Mouse (Mus musculus) embryonic facial prominence, embryonic 13.5 days (tissue): ENCODE results near the gene Slc48a1. TPM values are rescaled to one million over a fixed set of nuclear protein-coding genes. Genes with fewer than 3 reads are reported as not detected.

Experiments
- ATAC-seq: fragments of 200-750 bp; cut with Nextera tagmentation; 2 replicates; pipeline ENCODE4 v1.8.0; 2017; ENCODE audit warnings: low read depth; ENCODE audit not compliant: insufficient number of reproducible peaks, insufficient read depth, low FRiP score, low TSS enrichment
- H3K27ac ChIP-seq: fragments of 300-500 bp; sonication (generic); 2 replicates; pipeline ENCODE4 v1.5.1; 2015; ENCODE audit warnings: moderate library complexity, mild to moderate bottlenecking, inconsistent platforms
- H3K27me3 ChIP-seq: fragments of 300-500 bp; sonication (generic); 2 replicates; pipeline ENCODE4 v1.6.1; 2015; ENCODE audit warnings: mild to moderate bottlenecking, inconsistent platforms
- H3K36me3 ChIP-seq: fragments of 300-500 bp; sonication (generic); 2 replicates; pipeline ENCODE4 v1.6.1; 2015; ENCODE audit warnings: mild to moderate bottlenecking, inconsistent platforms
- H3K4me1 ChIP-seq: fragments of 300-500 bp; sonication (generic); 2 replicates; pipeline ENCODE4 v1.6.1; 2015; ENCODE audit warnings: inconsistent platforms
- H3K4me2 ChIP-seq: fragments of 300-500 bp; sonication (generic); 2 replicates; pipeline ENCODE4 v1.6.1; 2015; ENCODE audit warnings: moderate library complexity, mild to moderate bottlenecking, inconsistent platforms
- H3K4me3 ChIP-seq: fragments of 300-500 bp; sonication (generic); 2 replicates; pipeline ENCODE4 v1.5.1; 2015; ENCODE audit warnings: mild to moderate bottlenecking, inconsistent platforms
- H3K9ac ChIP-seq: fragments of 300-500 bp; sonication (generic); 2 replicates; pipeline ENCODE4 v1.6.1; 2015; ENCODE audit warnings: mild to moderate bottlenecking, inconsistent platforms
- H3K9me3 ChIP-seq: fragments of 300-500 bp; sonication (generic); 2 replicates; pipeline ENCODE4 v1.6.1; 2016; ENCODE audit warnings: inconsistent platforms
- WGBS: fragments of 180-500 bp; shearing (Covaris S2); methylation state at CpG from one replicate; pipeline ENCODE4 v1.1.7; 2015; ENCODE audit warnings: mixed read lengths; 5-methylcytosine and 5-hydroxymethylcytosine counted together
- polyA plus RNA-seq: library from polyadenylated mRNA; unstranded; fragments of >200 nt; fragmentation: Nextera tagmentation; extraction: Ambion mirVana; gene quantifications from 2 replicates; pipeline ENCODE4 v1.2.1, GENCODE M21; 2015

Slc48a1 gene
- polyA plus RNA-seq, 1 experiment from 2014 or later: 34.7 TPM

- Histone ChIP-seq H3K4me1 (peaks cover 3% of the 10 kb centered on the region), H3K4me3 (no peak overlapping the region), H3K9me3 (no peaks in the 10 kb centered on the region), H3K27me3 (no peaks in the 10 kb centered on the region), H3K4me2 (no peak overlapping the region), H3K27ac (no peak overlapping the region), H3K36me3 (peaks cover 87% of the 10 kb centered on the region), H3K9ac (no peak overlapping the region)
- ATAC-seq: no peak
- WGBS: 90% methylated on average over 18 of the region's 18 CpGs
These were observed 15.2 kb downstream of the Slc48a1 start for GRCm38 (mm10) chr15:97793386-97794153.

DNA sequence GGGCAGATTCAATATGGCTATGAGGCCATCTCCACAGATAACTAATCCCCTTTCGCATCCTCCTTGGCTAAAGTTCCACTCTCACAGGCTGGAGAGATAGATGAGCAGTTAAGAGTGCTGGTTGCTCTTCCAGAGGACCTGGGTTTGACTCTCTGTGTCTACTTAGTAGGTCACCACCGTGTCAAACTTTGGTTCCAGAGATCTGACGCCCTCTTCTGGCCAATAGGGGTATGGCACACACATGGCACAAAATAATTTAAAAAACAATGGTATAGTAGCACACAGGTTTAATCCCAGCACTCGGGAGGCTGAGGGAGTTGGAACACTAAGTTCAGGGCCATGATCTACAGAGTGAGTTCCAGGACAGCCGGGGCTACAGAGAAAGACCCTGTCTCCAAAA lies 15.9 kb downstream of the Slc48a1 start:
- no peaks in the 10 kb centered on the region for H3K27me3 ChIP-seq
- H3K9me3 ChIP-seq: no peaks in the 10 kb centered on the region
- H3K4me3 ChIP-seq: no peak overlapping the region
- H3K4me2 ChIP-seq: no peak overlapping the region
- no peaks in the 10 kb centered on the region for H3K4me1 ChIP-seq
- no peak overlapping the region for H3K27ac ChIP-seq
- ATAC-seq: no peak
- WGBS: 74% methylated on average over 5 of the region's 5 CpGs
- peaks cover 94% of the 10 kb centered on the region for H3K36me3 ChIP-seq
- H3K9ac ChIP-seq: no peak overlapping the region

DNA sequence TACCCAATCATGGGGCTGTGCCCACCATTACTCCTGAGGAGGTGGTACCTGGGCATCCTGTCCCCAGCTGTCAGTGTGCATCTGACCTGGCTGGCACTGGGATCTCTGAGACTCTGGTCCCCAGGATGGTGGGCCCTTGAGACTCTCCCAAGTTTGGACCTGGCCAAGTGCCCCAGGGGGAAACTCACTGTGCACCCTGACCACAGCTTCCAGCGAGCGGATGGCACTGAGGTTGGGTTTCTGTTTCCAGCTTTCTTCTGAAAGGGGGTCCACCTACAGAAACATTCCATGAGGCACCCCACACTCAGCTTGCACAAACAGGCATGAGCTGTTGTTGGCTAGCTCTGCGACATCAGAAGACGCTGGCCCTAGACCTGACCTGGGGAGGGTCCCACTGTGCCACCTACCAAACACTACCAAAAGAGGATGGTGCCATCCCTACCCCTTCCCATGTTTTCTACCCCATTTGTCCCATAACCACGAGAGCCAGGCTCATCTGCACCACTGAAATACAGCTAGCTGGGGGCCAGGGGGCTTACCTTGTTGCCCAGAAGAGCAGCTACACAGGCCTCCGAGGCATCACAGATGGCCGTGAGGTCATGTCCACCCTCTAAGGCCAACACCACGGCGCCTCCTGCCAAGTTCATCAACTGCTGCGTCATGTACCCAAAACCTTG lies 17.4 kb downstream of the Slc48a1 start:
- 93% methylated on average over 10 of the region's 10 CpGs for WGBS
- H3K27ac ChIP-seq: no peak overlapping the region
- H3K36me3 ChIP-seq: peaks cover 99% of the 10 kb centered on the region
- H3K27me3 ChIP-seq: no peaks in the 10 kb centered on the region
- ATAC-seq: no peak
- H3K4me3 ChIP-seq: no peak overlapping the region
- H3K4me2 ChIP-seq: no peak overlapping the region
- no peaks in the 10 kb centered on the region for H3K9me3 ChIP-seq
- no peak overlapping the region for H3K9ac ChIP-seq
- no peaks in the 10 kb centered on the region for H3K4me1 ChIP-seq

GRCm38 (mm10) chr15:97796674-97797310 lies 18.5 kb downstream of the Slc48a1 start:
- no peak for ATAC-seq
- H3K4me2 ChIP-seq: no peak overlapping the region
- 95% methylated on average over 17 of the region's 17 CpGs for WGBS

GRCm38 (mm10) chr15:97798134-97798533 lies 19.8 kb downstream of the Slc48a1 start:
- Histone ChIP-seq H3K9me3 (no peaks in the 10 kb centered on the region), H3K4me3 (no peak overlapping the region), H3K36me3 (peaks cover 96% of the 10 kb centered on the region), H3K4me2 (no peak overlapping the region), H3K27me3 (no peaks in the 10 kb centered on the region), H3K27ac (no peak overlapping the region), H3K9ac (no peak overlapping the region), H3K4me1 (peaks cover 6% of the 10 kb centered on the region)
- 84% methylated on average over 17 of the region's 17 CpGs for WGBS
- no peak for ATAC-seq

More at GRCm38 (mm10) chr15:97796674-97797310, 18.5 kb downstream of the Slc48a1 start:
- Histone ChIP-seq H3K27ac (no peak overlapping the region), H3K9ac (no peak overlapping the region), H3K9me3 (no peaks in the 10 kb centered on the region), H3K27me3 (no peaks in the 10 kb centered on the region), H3K36me3 (peaks cover 98% of the 10 kb centered on the region), H3K4me3 (no peak overlapping the region), H3K4me1 (no peaks in the 10 kb centered on the region)

- Histone ChIP-seq H3K27me3 (no peaks in the 10 kb centered on the region), H3K27ac (no peak overlapping the region), H3K9me3 (no peaks in the 10 kb centered on the region), H3K36me3 (peaks cover 86% of the 10 kb centered on the region), H3K9ac (no peak overlapping the region), H3K4me2 (no peak overlapping the region), H3K4me1 (peaks cover 6% of the 10 kb centered on the region), H3K4me3 (no peak overlapping the region)
- WGBS: 88% methylated on average over 11 of the region's 11 CpGs
- ATAC-seq: no peak
These were observed 21.1 kb downstream of the Slc48a1 start for GRCm38 (mm10) chr15:97799446-97799845.

- Histone ChIP-seq H3K27ac (no peak overlapping the region), H3K4me2 (no peak overlapping the region), H3K9me3 (no peaks in the 10 kb centered on the region), H3K27me3 (no peaks in the 10 kb centered on the region), H3K4me1 (peaks cover 6% of the 10 kb centered on the region), H3K36me3 (peaks cover 79% of the 10 kb centered on the region), H3K9ac (no peak overlapping the region), H3K4me3 (no peak overlapping the region)
- 84% methylated on average over 13 of the region's 13 CpGs for WGBS
- ATAC-seq: no peak
These were observed 22.5 kb downstream of the Slc48a1 start for GRCm38 (mm10) chr15:97800853-97801252.

- peaks cover 78% of the 10 kb centered on the region for H3K36me3 ChIP-seq
- ATAC-seq: no peak
- 79% methylated on average over 7 of the region's 7 CpGs for WGBS
- no peak overlapping the region for H3K4me2 ChIP-seq
- H3K4me3 ChIP-seq: no peak overlapping the region
- peaks cover 6% of the 10 kb centered on the region for H3K4me1 ChIP-seq
- H3K9me3 ChIP-seq: no peaks in the 10 kb centered on the region
- H3K9ac ChIP-seq: peak overlapping the region; percentile 40; the same call in 1 of the 2 replicates
- H3K27me3 ChIP-seq: no peaks in the 10 kb centered on the region
- H3K27ac ChIP-seq: no peak overlapping the region
These were observed 23.5 kb downstream of the Slc48a1 start for GRCm38 (mm10) chr15:97801811-97802210.

DNA sequence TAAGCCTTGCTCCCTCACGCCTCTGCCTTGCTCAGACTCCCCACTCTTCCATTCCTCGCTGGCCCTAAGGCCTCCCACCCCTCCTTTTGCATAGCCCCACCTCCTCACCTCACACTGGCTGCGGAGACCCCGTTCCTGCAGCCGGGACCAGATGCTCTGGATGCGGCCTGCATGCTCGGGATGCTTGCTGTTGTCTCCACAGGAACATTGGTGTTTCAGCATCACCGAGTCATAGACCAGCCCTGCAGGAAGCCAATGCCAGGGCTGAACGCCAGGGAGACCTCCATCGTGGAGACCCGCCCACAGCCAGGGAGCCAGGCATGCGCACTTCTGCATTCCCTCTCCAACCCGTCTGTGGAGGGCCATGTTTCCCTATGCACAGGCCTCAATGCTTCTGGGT lies 24.3 kb downstream of the Slc48a1 start:
- Histone ChIP-seq H3K9me3 (no peaks in the 10 kb centered on the region), H3K36me3 (peaks cover 78% of the 10 kb centered on the region), H3K27me3 (no peaks in the 10 kb centered on the region), H3K4me1 (peaks cover 6% of the 10 kb centered on the region), H3K9ac (peak overlapping the region; percentile 40), H3K4me3 (peak overlapping the region; percentile 12; the same call in 1 of the 2 replicates), H3K27ac (no peak overlapping the region; the same call in 1 of the 2 replicates), H3K4me2 (peak overlapping the region; percentile 36)
- no peak for ATAC-seq
- WGBS: 22% methylated on average over 13 of the region's 13 CpGs

GRCm38 (mm10) chr15:97807867-97808266 lies 29.5 kb downstream of the Slc48a1 start:
- Histone ChIP-seq H3K9ac (no peak overlapping the region), H3K4me2 (no peak overlapping the region), H3K9me3 (no peaks in the 10 kb centered on the region), H3K4me3 (no peak overlapping the region), H3K27ac (no peak overlapping the region), H3K4me1 (peaks cover 12% of the 10 kb centered on the region), H3K36me3 (peaks cover 65% of the 10 kb centered on the region), H3K27me3 (no peaks in the 10 kb centered on the region)
- ATAC-seq: no peak
- WGBS: 77% methylated on average over 12 of the region's 12 CpGs

DNA sequence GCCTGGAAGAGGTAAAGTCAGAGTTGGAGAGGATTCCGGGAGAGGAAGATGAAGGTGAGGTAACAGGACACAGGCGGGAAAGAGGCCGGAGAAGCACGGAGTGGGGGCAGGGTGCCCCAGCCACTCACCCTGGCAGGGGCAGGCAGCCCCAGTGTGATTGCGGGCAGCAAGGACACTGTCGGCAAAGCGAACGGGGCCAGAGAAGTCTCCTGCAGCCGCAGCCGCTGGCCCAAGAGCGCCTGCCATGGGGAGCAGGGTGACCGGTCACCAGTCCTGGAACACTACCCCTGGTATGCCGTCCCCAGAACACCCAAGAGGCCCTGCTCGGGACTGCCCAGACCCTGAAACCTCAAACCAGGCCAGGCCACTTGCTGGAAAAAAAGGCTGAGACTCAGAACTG lies 30.2 kb downstream of the Slc48a1 start:
- no peak overlapping the region for H3K9ac ChIP-seq
- H3K27me3 ChIP-seq: no peaks in the 10 kb centered on the region
- ATAC-seq: no peak
- H3K4me3 ChIP-seq: no peak overlapping the region
- peaks cover 65% of the 10 kb centered on the region for H3K36me3 ChIP-seq
- H3K27ac ChIP-seq: no peak overlapping the region
- H3K4me2 ChIP-seq: no peak overlapping the region
- H3K4me1 ChIP-seq: peaks cover 18% of the 10 kb centered on the region
- H3K9me3 ChIP-seq: no peaks in the 10 kb centered on the region
- 86% methylated on average over 14 of the region's 14 CpGs for WGBS
